In the genomic region with DNA sequence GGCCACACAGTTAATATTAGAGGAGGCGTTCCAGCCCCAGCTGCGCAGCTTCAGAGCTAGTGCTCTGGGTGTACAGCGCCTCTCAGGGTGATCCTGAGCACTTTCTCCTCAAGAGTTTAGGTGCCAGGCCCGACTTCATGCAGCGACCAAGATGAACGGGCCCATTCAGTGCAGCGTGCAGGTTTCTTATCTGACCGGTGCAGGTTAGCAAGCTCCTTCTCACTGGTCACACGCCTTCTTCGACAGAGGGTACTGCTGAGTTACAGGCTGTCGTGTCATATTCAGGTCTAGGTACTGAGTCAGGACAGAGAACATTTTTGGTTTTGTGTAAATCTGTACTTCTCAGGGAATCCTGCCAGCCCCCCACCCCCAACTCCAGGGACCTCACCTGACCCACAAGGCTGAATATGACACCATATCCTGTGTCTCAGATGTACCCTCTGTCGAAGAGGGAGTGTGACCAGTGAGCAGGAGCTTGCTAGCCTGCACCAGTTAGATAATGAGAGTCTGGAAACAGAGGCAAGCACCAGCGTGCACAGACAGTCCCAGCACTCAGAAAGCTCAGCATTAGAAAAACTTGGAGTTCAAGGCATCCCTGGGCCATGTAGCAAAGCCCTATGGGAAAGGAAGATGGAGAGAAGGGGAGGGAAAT, we compare ENCODE assay signal across 22 mouse cellular contexts.
DNase-seq lines count a peak whose midpoint lies in the region; ATAC-seq lines count a peak whose summit lies in the region.
"Had no signal": no experiment of that assay in that cellular context is flagged by ENCODE, and none has a peak within 500 bp of the region (broad histone marks: within the 10 kb centered on the region; RNA-seq: fewer than 3 reads in every experiment).

No protein-coding gene starts in this region.

- H3K4me3 ChIP-seq in intestine, embryonic 16.5 days (ENCODE audit: low read length), result no peak overlapping the region
- H3K4me3 ChIP-seq in intestine, embryonic 15.5 days (replicated peaks), result no peak overlapping the region
- no peak overlapping the region for H3K4me3 ChIP-seq in liver, embryonic 11.5 days (ENCODE audit: low read depth, low read length)
- H3K4me3 ChIP-seq in forebrain, embryonic 13.5 days, result no peak overlapping the region
- H3K4me3 ChIP-seq: gastrocnemius, adult 2 months; heart, embryonic 15.5 days; hindbrain, embryonic 10.5 days; limb, embryonic 12.5 days; midbrain, embryonic 12.5 days had no signal

- peak; percentile 56 for DNase-seq in c-Kit-positive CD71-positive TER-119-negative erythroid progenitor cells, embryonic 14.5 days (ENCODE audit: low read depth)
- DNase-seq in liver, embryonic 11.5 days (ENCODE audit: low spot score), result no peak
- DNase-seq: cerebellum, adult 9-11 months; forebrain, postnatal 0 days; gastrocnemius, adult 2 months; kidney, adult 2 months; kidney, postnatal 25 days; lung, embryonic 14.5 days; right cerebral cortex, postnatal 4 days; thymus, adult 2 months had no signal

- H3K27ac ChIP-seq in intestine, embryonic 16.5 days (ENCODE audit: low read length), result no peak overlapping the region
- H3K27ac ChIP-seq in intestine, embryonic 15.5 days, result no peak overlapping the region
- peak overlapping the region; percentile 80 for H3K27ac ChIP-seq in liver, embryonic 11.5 days (ENCODE audit: low read depth, low read length)
- H3K27ac ChIP-seq in forebrain, embryonic 13.5 days, result no peak overlapping the region
- H3K27ac ChIP-seq: gastrocnemius, adult 2 months; heart, embryonic 15.5 days; hindbrain, embryonic 10.5 days; hindbrain, postnatal 0 days; limb, embryonic 12.5 days; macrophage; midbrain, embryonic 12.5 days had no signal

- no peaks in the 10 kb centered on the region for H3K9me3 ChIP-seq in intestine, embryonic 16.5 days (ENCODE audit: control insufficient read depth, low read length)
- no peaks in the 10 kb centered on the region for H3K9me3 ChIP-seq in intestine, embryonic 15.5 days
- H3K9me3 ChIP-seq in liver, embryonic 11.5 days (ENCODE audit: control insufficient read depth, low read length), result no peaks in the 10 kb centered on the region
- H3K9me3 ChIP-seq in forebrain, embryonic 13.5 days (replicated peaks), result no peaks in the 10 kb centered on the region
- H3K9me3 ChIP-seq: heart, embryonic 15.5 days; hindbrain, embryonic 10.5 days; limb, embryonic 12.5 days; midbrain, embryonic 12.5 days had no signal

- H3K9ac ChIP-seq in intestine, embryonic 16.5 days (ENCODE audit: low read depth, low read length), result no peak overlapping the region
- H3K9ac ChIP-seq in intestine, embryonic 15.5 days, result no peak overlapping the region
- no peak overlapping the region for H3K9ac ChIP-seq in liver, embryonic 11.5 days (ENCODE audit: low read depth, low read length)
- H3K9ac ChIP-seq in forebrain, embryonic 13.5 days, result no peak overlapping the region
- H3K9ac ChIP-seq: forebrain, postnatal 0 days; heart, embryonic 15.5 days; limb, embryonic 12.5 days; lung, embryonic 14.5 days; midbrain, embryonic 12.5 days had no signal

- no peaks in the 10 kb centered on the region for H3K27me3 ChIP-seq in intestine, embryonic 16.5 days (replicated peaks; ENCODE audit: control insufficient read depth, insufficient read depth, low read length)
- no peaks in the 10 kb centered on the region for H3K27me3 ChIP-seq in intestine, embryonic 15.5 days (replicated peaks)
- no peaks in the 10 kb centered on the region for H3K27me3 ChIP-seq in liver, embryonic 11.5 days (replicated peaks; ENCODE audit: control insufficient read depth, insufficient read depth, low read length)
- no peaks in the 10 kb centered on the region for H3K27me3 ChIP-seq in forebrain, embryonic 13.5 days
- H3K27me3 ChIP-seq: CH12.LX; heart, embryonic 15.5 days; limb, embryonic 12.5 days; midbrain, embryonic 12.5 days had no signal

- peak; percentile 69 for ATAC-seq in intestine, embryonic 16.5 days
- no peak; the same call in 1 of the 2 replicates for ATAC-seq in intestine, embryonic 15.5 days
- peak; percentile 97 for ATAC-seq in liver, embryonic 11.5 days (replicated peaks; ENCODE audit: low FRiP score)
- peak; percentile 66 for ATAC-seq in megakaryocyte progenitor cell, adult 5-6 weeks (replicated peaks; ENCODE audit: poor library complexity)
- ATAC-seq in activated CD4-positive, CD25-positive, alpha-beta regulatory T cell, adult 4 months, result no peak
- ATAC-seq in forebrain, embryonic 13.5 days, result no peak
- ATAC-seq: forebrain, postnatal 0 days; hindbrain, postnatal 0 days had no signal

- H3K4me1 ChIP-seq in intestine, embryonic 16.5 days (ENCODE audit: control insufficient read depth, insufficient read depth, low read length), result no peaks in the 10 kb centered on the region
- H3K4me1 ChIP-seq in intestine, embryonic 15.5 days (replicated peaks), result no peaks in the 10 kb centered on the region
- peaks cover 4% of the 10 kb centered on the region; the same call in 1 of the 2 replicates for H3K4me1 ChIP-seq in liver, embryonic 11.5 days (replicated peaks; ENCODE audit: control insufficient read depth, insufficient read depth, low read length)
- no peaks in the 10 kb centered on the region for H3K4me1 ChIP-seq in forebrain, embryonic 13.5 days
- H3K4me1 ChIP-seq: heart, embryonic 15.5 days; hindbrain, embryonic 10.5 days; limb, embryonic 12.5 days; midbrain, embryonic 12.5 days had no signal

- 85% methylated on average over 13 of the region's 13 CpGs for WGBS in intestine, embryonic 16.5 days
- WGBS in intestine, embryonic 15.5 days, result 86% methylated on average over 13 of the region's 13 CpGs
- 59% methylated on average over 13 of the region's 13 CpGs for WGBS in liver, embryonic 11.5 days
- WGBS in forebrain, embryonic 13.5 days, result 89% methylated on average over 13 of the region's 13 CpGs

- no peak overlapping the region for H3K4me2 ChIP-seq in intestine, embryonic 16.5 days (ENCODE audit: low read depth, low read length)
- H3K4me2 ChIP-seq in intestine, embryonic 15.5 days (replicated peaks), result no peak overlapping the region
- H3K4me2 ChIP-seq in liver, embryonic 11.5 days, result peak overlapping the region; percentile 27
- H3K4me2 ChIP-seq in forebrain, embryonic 13.5 days, result no peak overlapping the region
- H3K4me2 ChIP-seq: heart, embryonic 15.5 days; limb, embryonic 12.5 days; lung, embryonic 14.5 days; midbrain, embryonic 12.5 days had no signal

- no peaks in the 10 kb centered on the region for H3K36me3 ChIP-seq in intestine, embryonic 16.5 days (ENCODE audit: control insufficient read depth, insufficient read depth, low read length)
- no peaks in the 10 kb centered on the region for H3K36me3 ChIP-seq in intestine, embryonic 15.5 days
- no peaks in the 10 kb centered on the region for H3K36me3 ChIP-seq in liver, embryonic 11.5 days (ENCODE audit: control insufficient read depth, insufficient read depth, low read length)
- no peaks in the 10 kb centered on the region for H3K36me3 ChIP-seq in forebrain, embryonic 13.5 days (ENCODE audit: poor library complexity, severe bottlenecking)
- H3K36me3 ChIP-seq: heart, embryonic 15.5 days; hindbrain, embryonic 10.5 days; limb, embryonic 12.5 days; midbrain, embryonic 12.5 days had no signal

Comparison
In these comparisons a context has a peak if more than half of its experiments do, and no peak if none do; other contexts are left out.
1. ATAC-seq: peak in intestine, embryonic 16.5 days (single experiment), liver, embryonic 11.5 days (single experiment) and megakaryocyte progenitor cell, adult 5-6 weeks (single experiment); none in intestine, embryonic 15.5 days (single experiment), activated CD4-positive, CD25-positive, alpha-beta regulatory T cell, adult 4 months (single experiment) and forebrain, embryonic 13.5 days (single experiment).